Mouse (Mus musculus): ENCODE measurements around the gene Cdc42bpb. TPM values are rescaled to one million over a fixed set of nuclear protein-coding genes. Genes with fewer than 3 reads are reported as not detected.
A peak's percentile ranks its signal among the peaks of the same experiment; 100 is the strongest.

Gene Cdc42bpb
- polyA plus RNA-seq, 1 experiment from 2014 or later, result 28.1 TPM

DNA sequence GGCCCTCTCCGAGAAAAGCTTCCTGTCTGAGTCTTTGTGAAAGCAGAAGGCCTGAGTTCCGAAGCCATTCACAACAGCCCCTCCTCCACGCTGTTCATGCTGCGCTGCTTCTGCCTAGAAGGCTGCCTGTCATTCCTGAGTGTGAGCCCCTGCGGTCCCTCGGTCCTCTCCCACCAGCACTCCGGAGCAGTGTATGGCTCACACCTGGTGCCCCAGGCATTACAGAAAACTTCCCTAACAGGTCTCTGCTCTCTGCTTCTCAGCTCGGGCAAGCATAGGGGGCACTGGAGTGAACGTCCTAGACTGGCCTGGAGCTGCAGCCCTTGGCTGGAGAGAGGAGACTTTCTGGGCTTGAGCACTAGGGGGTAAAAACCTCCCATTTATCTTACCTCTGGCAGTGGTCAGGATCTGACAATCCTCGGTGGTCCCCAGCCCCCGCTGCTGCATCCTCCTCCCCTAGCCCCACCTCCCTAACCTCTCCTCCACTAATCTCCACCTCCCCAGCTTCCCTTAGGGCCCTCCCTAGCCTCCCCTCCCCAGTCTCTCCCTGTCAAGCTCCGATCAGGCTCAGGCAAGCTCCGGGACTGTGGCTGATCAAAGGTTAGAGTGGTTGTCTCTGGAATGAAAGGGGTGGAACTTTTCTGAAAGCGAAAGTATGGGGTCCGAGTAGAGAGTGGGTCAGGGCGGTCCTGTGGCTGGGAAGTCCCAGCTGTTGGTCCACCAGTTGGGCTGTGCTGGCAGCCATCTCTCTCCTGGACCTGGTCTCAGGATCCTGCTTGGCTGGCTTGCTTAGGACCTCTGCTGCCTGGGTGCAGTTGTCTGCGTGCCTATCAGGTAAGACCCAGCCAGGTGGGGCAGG is 39.6 kb upstream of the Cdc42bpb start, which contains the start of gene Exoc3l4:
Gene Exoc3l4 (plus strand): TSS at position 97 of the 859 bp plus-strand sequence.
- peak within 1 kb of the TSS; percentile 36 for H3K4me2 ChIP-seq
- peaks cover 12% of the 10 kb centered on the region for H3K4me1 ChIP-seq (ENCODE audit: control insufficient read depth, insufficient read depth, low read length)
- peak; percentile 90 for DNase-seq (ENCODE audit: low spot score, missing footprints)
- peak within 1 kb of the TSS; percentile 37; the same call in 1 of the 2 replicates for H3K9ac ChIP-seq (ENCODE audit: low read length)
- 3% methylated on average over 17 of the region's 17 CpGs for WGBS
- peak; percentile 62 for ATAC-seq (ENCODE audit: low FRiP score)
- peak within 1 kb of the TSS; percentile 3; the same call in 1 of the 2 replicates for H3K4me3 ChIP-seq (ENCODE audit: low read depth, low read length)
- no peaks in the 10 kb centered on the region for H3K9me3 ChIP-seq (ENCODE audit: control insufficient read depth, low read length)
- no peaks in the 10 kb centered on the region for H3K36me3 ChIP-seq (ENCODE audit: control insufficient read depth, insufficient read depth, low read length)
- no peak within 1 kb of the TSS for H3K27ac ChIP-seq (ENCODE audit: low read depth, low read length)
- H3K27me3 ChIP-seq (ENCODE audit: control insufficient read depth, insufficient read depth, low read length), result peaks cover 7% of the 10 kb centered on the region

DNA sequence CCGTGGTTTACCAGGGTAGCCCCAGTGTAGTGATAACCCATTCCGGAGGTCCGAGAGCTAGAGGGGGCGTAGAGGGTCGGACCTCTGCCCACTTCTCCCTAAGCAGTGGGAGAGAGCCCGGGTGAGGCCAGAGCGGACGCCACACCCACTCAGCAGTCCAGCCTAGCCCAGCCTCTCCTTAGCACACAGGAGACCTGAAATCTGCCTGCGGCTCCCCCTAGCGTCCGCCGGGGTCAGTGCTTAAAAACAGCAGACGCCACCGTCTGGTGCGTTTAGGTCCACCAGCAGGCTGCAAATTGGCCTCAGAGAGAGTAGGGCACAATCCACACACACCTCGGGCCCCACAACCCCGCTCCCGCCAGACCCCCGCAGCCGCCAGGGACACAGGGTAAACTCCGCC is 35.8 kb upstream of the Cdc42bpb start:
- Histone ChIP-seq H3K4me2 (peak overlapping the region; percentile 46), H3K36me3 (ENCODE audit: control insufficient read depth, insufficient read depth, low read length) (no peaks in the 10 kb centered on the region), H3K4me1 (ENCODE audit: control insufficient read depth, insufficient read depth, low read length) (peaks cover 12% of the 10 kb centered on the region), H3K27ac (ENCODE audit: low read depth, low read length) (no peak overlapping the region), H3K4me3 (ENCODE audit: low read depth, low read length) (peak overlapping the region; percentile 23; the same call in 1 of the 2 replicates), H3K27me3 (ENCODE audit: control insufficient read depth, insufficient read depth, low read length) (no peaks in the 10 kb centered on the region; the same call in 1 of the 2 replicates), H3K9me3 (ENCODE audit: control insufficient read depth, low read length) (no peaks in the 10 kb centered on the region), H3K9ac (ENCODE audit: low read length) (peak overlapping the region; percentile 47)
- DNase-seq (ENCODE audit: low spot score, missing footprints), result peak; percentile 99
- 1% methylated on average over 21 of the region's 21 CpGs for WGBS
- ATAC-seq (ENCODE audit: low FRiP score), result peak; percentile 85

DNA sequence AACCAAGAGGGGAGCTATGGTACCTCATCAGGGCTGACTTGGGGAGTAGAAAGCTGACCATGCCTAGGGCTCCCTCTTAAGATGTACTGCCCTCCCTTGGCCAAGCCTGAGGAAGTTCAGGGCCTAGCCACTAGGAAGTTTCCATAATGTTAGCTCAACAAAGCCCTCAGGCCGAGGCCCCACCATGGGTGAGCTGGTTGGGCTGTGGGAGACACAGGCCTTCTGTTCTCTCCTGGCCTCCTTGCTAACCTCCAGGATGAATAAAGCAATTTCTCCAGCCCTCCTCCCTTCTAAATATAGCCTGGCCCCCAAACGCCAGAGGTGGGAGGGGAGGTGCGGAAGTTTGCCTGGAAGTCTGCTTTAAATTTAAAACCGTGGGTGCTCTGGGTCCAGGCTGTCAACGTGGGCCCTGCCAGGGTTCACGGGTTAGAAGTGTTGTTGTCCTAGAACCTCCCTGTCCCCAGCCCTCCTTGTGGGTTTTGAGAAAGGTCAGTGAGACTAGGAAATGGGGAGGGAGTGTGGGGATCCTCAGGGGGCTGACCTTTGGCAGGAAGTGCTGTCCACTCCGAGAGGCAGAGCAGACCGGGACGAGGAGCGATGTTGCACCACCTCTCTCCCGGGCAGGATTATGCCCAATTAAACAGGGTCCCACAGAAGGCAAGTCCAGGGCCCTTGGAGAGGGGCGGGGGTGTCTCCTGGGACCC is 35.2 kb upstream of the Cdc42bpb start:
- no peak overlapping the region for H3K27ac ChIP-seq (ENCODE audit: low read depth, low read length)
- peak overlapping the region; percentile 46 for H3K4me2 ChIP-seq
- no peaks in the 10 kb centered on the region for H3K36me3 ChIP-seq (ENCODE audit: control insufficient read depth, insufficient read depth, low read length)
- 21% methylated on average over 12 of the region's 12 CpGs for WGBS
- H3K4me1 ChIP-seq (ENCODE audit: control insufficient read depth, insufficient read depth, low read length), result peaks cover 12% of the 10 kb centered on the region
- peak overlapping the region; percentile 23; the same call in 1 of the 2 replicates for H3K4me3 ChIP-seq (ENCODE audit: low read depth, low read length)
- peak overlapping the region; percentile 47 for H3K9ac ChIP-seq (ENCODE audit: low read length)
- H3K9me3 ChIP-seq (ENCODE audit: control insufficient read depth, low read length), result no peaks in the 10 kb centered on the region
- no peak for DNase-seq (ENCODE audit: low spot score, missing footprints)
- ATAC-seq (ENCODE audit: low FRiP score), result no peak
- peaks cover 3% of the 10 kb centered on the region for H3K27me3 ChIP-seq (ENCODE audit: control insufficient read depth, insufficient read depth, low read length)

DNA sequence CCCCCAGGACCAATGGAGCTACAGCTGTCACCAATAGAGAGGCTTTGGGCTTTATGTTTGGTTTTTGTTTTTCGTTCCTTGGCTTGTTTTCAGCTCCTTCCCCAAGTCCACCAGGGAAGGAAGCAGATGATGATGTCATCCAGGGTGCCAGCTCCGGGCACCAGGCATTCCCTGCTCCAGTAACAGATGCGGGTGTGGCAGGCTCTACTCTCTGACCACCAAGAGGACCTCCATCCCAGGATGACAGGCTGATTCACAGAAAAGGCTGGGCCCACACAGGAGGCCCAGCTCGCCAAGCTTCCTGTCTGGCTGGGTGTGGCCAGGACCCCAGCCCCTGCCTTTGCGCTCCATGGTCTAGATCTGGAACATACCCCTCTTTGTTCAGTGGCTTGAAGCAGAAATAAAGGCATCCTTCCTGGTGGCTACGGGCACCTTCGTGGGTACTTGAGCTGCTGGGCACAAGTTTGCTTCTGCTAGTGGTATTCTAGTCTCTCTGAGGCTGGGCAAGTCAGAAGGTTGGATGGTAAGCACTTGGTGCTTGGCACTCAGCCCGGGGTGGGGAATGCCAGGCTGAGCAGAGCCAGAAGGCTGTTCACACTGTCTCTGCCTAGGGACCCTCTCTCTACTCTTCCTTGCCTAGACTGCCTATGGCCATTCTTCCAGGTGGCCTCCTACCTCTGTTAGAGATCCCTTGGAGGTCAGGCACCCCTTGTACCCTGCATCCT is 34.3 kb upstream of the Cdc42bpb start:
- no peak for DNase-seq (ENCODE audit: low spot score, missing footprints)
- no peaks in the 10 kb centered on the region for H3K36me3 ChIP-seq (ENCODE audit: control insufficient read depth, insufficient read depth, low read length)
- no peak overlapping the region for H3K4me3 ChIP-seq (ENCODE audit: low read depth, low read length)
- H3K4me2 ChIP-seq, result no peak overlapping the region
- ATAC-seq (ENCODE audit: low FRiP score), result no peak
- H3K27ac ChIP-seq (ENCODE audit: low read depth, low read length), result no peak overlapping the region
- peaks cover 12% of the 10 kb centered on the region for H3K27me3 ChIP-seq (ENCODE audit: control insufficient read depth, insufficient read depth, low read length)
- H3K4me1 ChIP-seq (ENCODE audit: control insufficient read depth, insufficient read depth, low read length), result peaks cover 3% of the 10 kb centered on the region
- no peaks in the 10 kb centered on the region for H3K9me3 ChIP-seq (ENCODE audit: control insufficient read depth, low read length)
- 80% methylated on average over 8 of the region's 8 CpGs for WGBS
- H3K9ac ChIP-seq (ENCODE audit: low read length), result no peak overlapping the region

DNA sequence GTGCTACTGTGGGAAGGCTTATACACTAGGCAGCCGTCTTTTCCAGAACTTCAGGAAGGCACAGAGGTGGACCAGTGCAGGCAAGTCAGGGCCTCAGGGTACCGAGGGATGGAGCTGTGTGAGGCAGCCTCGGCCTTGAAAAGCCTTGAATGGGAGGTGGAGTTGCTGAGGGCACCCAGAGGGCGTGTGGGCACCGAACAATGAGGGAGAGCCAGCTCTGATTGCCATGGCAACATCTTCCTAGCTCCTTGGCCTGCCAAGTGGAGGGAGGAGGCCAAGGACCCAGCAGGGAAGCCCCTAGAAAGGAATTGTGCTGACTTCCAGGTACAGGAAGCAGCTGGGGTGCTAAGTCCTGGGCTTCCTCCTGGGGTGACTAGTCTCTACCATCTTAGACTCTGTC is 32.1 kb upstream of the Cdc42bpb start:
- Histone ChIP-seq H3K36me3 (ENCODE audit: control insufficient read depth, insufficient read depth, low read length) (no peaks in the 10 kb centered on the region), H3K9me3 (ENCODE audit: control insufficient read depth, low read length) (no peaks in the 10 kb centered on the region), H3K4me3 (ENCODE audit: low read depth, low read length) (no peak overlapping the region), H3K27me3 (ENCODE audit: control insufficient read depth, insufficient read depth, low read length) (peaks cover 21% of the 10 kb centered on the region), H3K27ac (ENCODE audit: low read depth, low read length) (no peak overlapping the region), H3K9ac (ENCODE audit: low read length) (no peak overlapping the region), H3K4me1 (ENCODE audit: control insufficient read depth, insufficient read depth, low read length) (no peaks in the 10 kb centered on the region; the same call in 1 of the 2 replicates), H3K4me2 (no peak overlapping the region)
- WGBS, result 10% methylated on average over 5 of the region's 5 CpGs
- DNase-seq (ENCODE audit: low spot score, missing footprints) (no peak), ATAC-seq (ENCODE audit: low FRiP score) (no peak)

GRCm38 (mm10) chr12:111406622-111407021 is 29.1 kb upstream of the Cdc42bpb start, which contains the start of gene Lbhd2:
TSS of gene Lbhd2 (plus strand) at chr12:111406809.
- Histone ChIP-seq H3K27ac (ENCODE audit: low read depth, low read length) (no peak within 1 kb of the TSS), H3K9ac (ENCODE audit: low read length) (no peak within 1 kb of the TSS), H3K4me1 (ENCODE audit: control insufficient read depth, insufficient read depth, low read length) (no peaks in the 10 kb centered on the region), H3K27me3 (ENCODE audit: control insufficient read depth, insufficient read depth, low read length) (peaks cover 21% of the 10 kb centered on the region), H3K36me3 (ENCODE audit: control insufficient read depth, insufficient read depth, low read length) (no peaks in the 10 kb centered on the region), H3K4me3 (ENCODE audit: low read depth, low read length) (no peak within 1 kb of the TSS), H3K9me3 (ENCODE audit: control insufficient read depth, low read length) (no peaks in the 10 kb centered on the region), H3K4me2 (peak within 1 kb of the TSS; percentile 23)
- ATAC-seq (ENCODE audit: low FRiP score) (no peak), DNase-seq (ENCODE audit: low spot score, missing footprints) (no peak)
- 2% methylated on average over 24 of the region's 24 CpGs for WGBS

GRCm38 (mm10) chr12:111404880-111405279 is 27.4 kb upstream of the Cdc42bpb start:
- peaks cover 21% of the 10 kb centered on the region for H3K27me3 ChIP-seq (ENCODE audit: control insufficient read depth, insufficient read depth, low read length)
- H3K4me2 ChIP-seq, result no peak overlapping the region
- H3K9ac ChIP-seq (ENCODE audit: low read length), result no peak overlapping the region
- H3K4me3 ChIP-seq (ENCODE audit: low read depth, low read length), result no peak overlapping the region
- ATAC-seq (ENCODE audit: low FRiP score) (no peak), DNase-seq (ENCODE audit: low spot score, missing footprints) (no peak)
- H3K9me3 ChIP-seq (ENCODE audit: control insufficient read depth, low read length), result no peaks in the 10 kb centered on the region
- no peak overlapping the region for H3K27ac ChIP-seq (ENCODE audit: low read depth, low read length)
- no peaks in the 10 kb centered on the region for H3K36me3 ChIP-seq (ENCODE audit: control insufficient read depth, insufficient read depth, low read length)
- 67% methylated on average over 10 of the region's 10 CpGs for WGBS
- H3K4me1 ChIP-seq (ENCODE audit: control insufficient read depth, insufficient read depth, low read length), result no peaks in the 10 kb centered on the region

- WGBS, result 20% methylated on average over 15 of the region's 15 CpGs
- ATAC-seq (ENCODE audit: low FRiP score) (peak; percentile 46; the same call in 1 of the 2 replicates), DNase-seq (ENCODE audit: low spot score, missing footprints) (peak; percentile 98)
- Histone ChIP-seq H3K9ac (ENCODE audit: low read length) (peak overlapping the region; percentile 9; the same call in 1 of the 2 replicates), H3K4me1 (ENCODE audit: control insufficient read depth, insufficient read depth, low read length) (no peaks in the 10 kb centered on the region), H3K9me3 (ENCODE audit: control insufficient read depth, low read length) (no peaks in the 10 kb centered on the region), H3K4me3 (ENCODE audit: low read depth, low read length) (no peak overlapping the region), H3K27ac (ENCODE audit: low read depth, low read length) (no peak overlapping the region), H3K4me2 (no peak overlapping the region), H3K36me3 (ENCODE audit: control insufficient read depth, insufficient read depth, low read length) (no peaks in the 10 kb centered on the region), H3K27me3 (ENCODE audit: control insufficient read depth, insufficient read depth, low read length) (peaks cover 7% of the 10 kb centered on the region)
Measured at GRCm38 (mm10) chr12:111401454-111402184, 24.1 kb upstream of the Cdc42bpb start.
